Mouse (Mus musculus) hematopoietic stem cell, adult 5-6 weeks (primary cell): Measurements from ENCODE around the gene Gkap1. TPM values are rescaled to one million over a fixed set of nuclear protein-coding genes. Genes with fewer than 3 reads are reported as not detected.

Experiments
- ATAC-seq, 2 experiments: fragments of 125-278 bp in 1 of 2; replicated peaks in 1 of 2; 2 replicates each; pipeline ENCODE4 v1.8.0; 2016 to 2017; ENCODE audit warnings: inconsistent platforms in 2 of 2, mild to moderate bottlenecking in 2 of 2, moderate number of reproducible peaks in 2 of 2, low read depth in 1 of 2, moderate TSS enrichment in 1 of 2; ENCODE audit not compliant: low FRiP score in 2 of 2, poor library complexity in 2 of 2, severe bottlenecking in 2 of 2, insufficient read depth in 1 of 2, low TSS enrichment in 1 of 2
- total RNA-seq: library from RNA; stranded (forward); fragments of 172-1452, 232-1000 nt; gene quantifications from 2 replicates; pipeline ENCODE4 v1.2.3, GENCODE M21; 2017

Gkap1 gene
- total RNA-seq, 1 experiment from 2014 or later, result 44.8 TPM

DNA sequence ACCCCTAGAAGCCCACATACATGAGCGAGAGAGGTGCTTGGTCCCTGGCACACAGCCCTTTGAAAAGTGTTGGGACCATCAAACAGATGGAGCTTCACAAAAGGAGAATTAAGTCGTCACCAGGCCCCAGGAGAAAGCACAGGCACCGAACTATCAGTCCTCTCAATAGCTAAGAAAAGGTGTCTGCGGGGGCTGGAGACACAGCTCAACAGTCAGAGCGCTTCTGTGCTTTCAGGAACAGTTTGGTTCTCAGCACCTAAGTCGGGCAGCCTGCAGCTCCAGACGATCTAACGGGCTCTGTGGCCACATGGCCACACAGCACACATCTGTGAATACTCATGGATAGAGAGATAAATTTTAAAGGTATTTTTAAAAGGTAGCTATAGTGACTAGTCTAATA, 89.2 kb downstream of the Gkap1 start:
- no peak for ATAC-seq

GRCm38 (mm10) chr13:58184111-58184510, 91.4 kb downstream of the Gkap1 start:
- no peak for ATAC-seq

Other genes starting within 250 kb of the Gkap1 start
- 5.9 and 8.2 TPM in 2 replicates for gene Klhl3, start 162.1 kb downstream of the Gkap1 start, total RNA-seq
- 80.9 and 118 TPM in 2 replicates for gene Hnrnpa0, start 147.1 kb downstream of the Gkap1 start, total RNA-seq
- 28.0 and 47.5 TPM in 2 replicates for gene Idnk, start 118.0 kb downstream of the Gkap1 start, total RNA-seq
- 64.4 and 66.5 TPM in 2 replicates for gene Ubqln1, start 60.0 kb downstream of the Gkap1 start, total RNA-seq
- not detected in 2 replicates for gene Kif27, start 83.4 kb upstream of the Gkap1 start, total RNA-seq
- 9.5 and 11.1 TPM in 2 replicates for gene 2210016F16Rik, start 109.5 kb upstream of the Gkap1 start, total RNA-seq
- 27.6 and 30.9 TPM in 2 replicates for gene Rmi1, start 126.5 kb upstream of the Gkap1 start, total RNA-seq
- 2,345 and 2,750 TPM in 2 replicates for gene Hnrnpk, start 127.6 kb upstream of the Gkap1 start, total RNA-seq